Mouse (Mus musculus): ENCODE data around the gene Tspan10. TPM values are rescaled to one million over a fixed set of nuclear protein-coding genes. Genes with fewer than 3 reads are reported as not detected.

Gene Tspan10
- polyA plus RNA-seq, 1 experiment from 2014 or later = 0.56 TPM

DNA sequence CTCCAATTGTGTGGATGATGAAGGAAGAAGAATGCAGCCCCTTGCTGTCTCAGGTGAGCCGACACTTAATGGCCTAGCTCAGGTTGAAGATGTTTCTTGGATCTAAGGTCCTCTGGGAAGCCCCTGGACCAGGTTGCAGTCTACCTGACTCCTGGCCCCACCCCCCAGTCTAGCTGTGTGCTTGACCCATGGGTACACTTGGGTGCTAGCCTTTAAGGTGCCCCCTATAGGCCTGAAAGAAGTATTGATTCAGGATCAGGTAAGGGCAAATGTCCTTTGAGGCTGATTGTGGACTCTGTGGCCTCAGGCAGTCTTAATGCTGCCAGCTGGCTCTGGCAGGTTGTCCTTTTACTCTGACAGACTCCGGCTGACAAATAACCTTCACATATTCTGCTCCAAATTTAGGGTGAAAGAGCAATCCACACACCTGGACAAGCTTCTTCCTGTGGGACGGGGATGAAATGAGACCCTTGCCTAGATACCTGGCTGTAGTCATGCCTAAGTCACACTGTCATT lies 379 bp downstream of the Tspan10 start:
- Histone ChIP-seq H3K27me3 (ENCODE audit: control insufficient read depth, insufficient read depth, low read length) (no peaks in the 10 kb centered on the region), H3K4me3 (ENCODE audit: low read depth, low read length) (no peak overlapping the region), H3K4me1 (ENCODE audit: control insufficient read depth, insufficient read depth, low read length) (no peaks in the 10 kb centered on the region), H3K4me2 (ENCODE audit: low read depth, low read length) (no peak overlapping the region), H3K9me3 (replicated peaks; ENCODE audit: control insufficient read depth, low read length) (no peaks in the 10 kb centered on the region), H3K36me3 (replicated peaks; ENCODE audit: control insufficient read depth, insufficient read depth, low read depth, low read length) (no peaks in the 10 kb centered on the region), H3K9ac (replicated peaks; ENCODE audit: low read length) (no peak overlapping the region), H3K27ac (replicated peaks; ENCODE audit: low read depth, low read length) (no peak overlapping the region)
- DNase-seq (ENCODE audit: low spot score) (no peak), ATAC-seq (replicated peaks; ENCODE audit: insufficient number of reproducible peaks, low FRiP score, low TSS enrichment, low read depth) (no peak)
- 85% methylated on average over 3 of the region's 3 CpGs for WGBS

DNA sequence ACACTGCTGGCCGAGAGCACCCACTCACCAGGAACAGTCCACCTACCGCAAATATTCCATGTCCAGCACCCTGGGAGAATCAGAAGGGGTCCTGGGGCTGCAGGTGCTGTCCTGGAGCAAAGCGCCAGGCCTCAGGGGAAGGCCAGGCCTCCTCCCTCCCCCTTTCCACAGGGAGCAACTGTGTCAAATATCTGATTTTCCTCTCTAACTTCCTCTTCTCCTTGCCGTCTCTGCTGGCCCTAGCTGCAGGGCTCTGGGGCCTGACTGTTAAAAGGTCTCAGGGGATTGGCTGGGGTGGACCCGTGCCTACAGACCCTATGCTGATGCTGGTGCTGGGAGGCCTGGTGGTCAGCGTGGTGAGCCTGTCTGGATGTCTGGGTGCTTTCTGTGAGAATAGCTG lies 1.7 kb downstream of the Tspan10 start:
- no peak for DNase-seq (ENCODE audit: low spot score)
- Histone ChIP-seq H3K9ac (replicated peaks; ENCODE audit: low read length) (no peak overlapping the region), H3K4me1 (ENCODE audit: control insufficient read depth, insufficient read depth, low read length) (no peaks in the 10 kb centered on the region), H3K4me3 (ENCODE audit: low read depth, low read length) (no peak overlapping the region), H3K9me3 (replicated peaks; ENCODE audit: control insufficient read depth, low read length) (no peaks in the 10 kb centered on the region), H3K27me3 (ENCODE audit: control insufficient read depth, insufficient read depth, low read length) (no peaks in the 10 kb centered on the region), H3K27ac (replicated peaks; ENCODE audit: low read depth, low read length) (no peak overlapping the region), H3K36me3 (replicated peaks; ENCODE audit: control insufficient read depth, insufficient read depth, low read depth, low read length) (no peaks in the 10 kb centered on the region), H3K4me2 (ENCODE audit: low read depth, low read length) (no peak overlapping the region)
- 63% methylated on average over 6 of the region's 6 CpGs for WGBS
- ATAC-seq (replicated peaks; ENCODE audit: insufficient number of reproducible peaks, low FRiP score, low TSS enrichment, low read depth) = no peak

GRCm38 (mm10) chr11:120445475-120445874 lies 3.0 kb downstream of the Tspan10 start:
- Histone ChIP-seq H3K27ac (replicated peaks; ENCODE audit: low read depth, low read length) (no peak overlapping the region), H3K4me1 (ENCODE audit: control insufficient read depth, insufficient read depth, low read length) (no peaks in the 10 kb centered on the region), H3K4me3 (ENCODE audit: low read depth, low read length) (no peak overlapping the region), H3K36me3 (replicated peaks; ENCODE audit: control insufficient read depth, insufficient read depth, low read depth, low read length) (no peaks in the 10 kb centered on the region), H3K9ac (replicated peaks; ENCODE audit: low read length) (no peak overlapping the region; the same call in 1 of the 2 replicates), H3K4me2 (ENCODE audit: low read depth, low read length) (no peak overlapping the region), H3K27me3 (ENCODE audit: control insufficient read depth, insufficient read depth, low read length) (no peaks in the 10 kb centered on the region), H3K9me3 (replicated peaks; ENCODE audit: control insufficient read depth, low read length) (no peaks in the 10 kb centered on the region)
- WGBS = 79% methylated on average over 3 of the region's 3 CpGs
- ATAC-seq (replicated peaks; ENCODE audit: insufficient number of reproducible peaks, low FRiP score, low TSS enrichment, low read depth) = no peak
- no peak for DNase-seq (ENCODE audit: low spot score)

- 77% methylated on average over 7 of the region's 7 CpGs for WGBS
- Histone ChIP-seq H3K9me3 (replicated peaks; ENCODE audit: control insufficient read depth, low read length) (no peaks in the 10 kb centered on the region), H3K4me3 (ENCODE audit: low read depth, low read length) (no peak overlapping the region), H3K4me2 (ENCODE audit: low read depth, low read length) (no peak overlapping the region), H3K4me1 (ENCODE audit: control insufficient read depth, insufficient read depth, low read length) (no peaks in the 10 kb centered on the region), H3K9ac (replicated peaks; ENCODE audit: low read length) (no peak overlapping the region), H3K27me3 (ENCODE audit: control insufficient read depth, insufficient read depth, low read length) (no peaks in the 10 kb centered on the region), H3K27ac (replicated peaks; ENCODE audit: low read depth, low read length) (no peak overlapping the region), H3K36me3 (replicated peaks; ENCODE audit: control insufficient read depth, insufficient read depth, low read depth, low read length) (no peaks in the 10 kb centered on the region)
- DNase-seq (ENCODE audit: low spot score) (no peak), ATAC-seq (replicated peaks; ENCODE audit: insufficient number of reproducible peaks, low FRiP score, low TSS enrichment, low read depth) (no peak)
Measured at GRCm38 (mm10) chr11:120447179-120447578, 4.7 kb downstream of the Tspan10 start.

DNA sequence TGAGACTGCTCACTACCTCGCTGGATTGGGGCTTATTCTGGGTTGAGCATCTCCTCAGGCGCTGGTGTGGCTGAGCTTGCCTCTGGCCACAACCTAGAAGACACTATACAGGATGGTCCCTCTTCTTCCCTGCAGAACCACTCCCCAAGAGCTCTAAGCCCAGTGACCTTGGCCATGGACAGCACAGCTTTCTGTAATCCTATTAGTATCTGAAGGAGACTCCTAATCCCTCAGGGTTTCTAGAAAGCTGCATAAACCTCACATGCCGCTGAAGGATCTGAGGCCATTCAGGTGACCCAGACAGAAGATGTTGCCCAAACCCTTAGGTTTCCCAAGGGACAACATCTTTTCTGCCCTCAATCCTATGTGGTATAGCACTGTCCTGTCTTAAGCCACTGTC lies 9.8 kb downstream of the Tspan10 start:
- Histone ChIP-seq H3K4me3 (ENCODE audit: low read depth, low read length) (no peak overlapping the region), H3K9ac (replicated peaks; ENCODE audit: low read length) (no peak overlapping the region), H3K4me2 (ENCODE audit: low read depth, low read length) (no peak overlapping the region), H3K27ac (replicated peaks; ENCODE audit: low read depth, low read length) (no peak overlapping the region), H3K9me3 (replicated peaks; ENCODE audit: control insufficient read depth, low read length) (no peaks in the 10 kb centered on the region), H3K27me3 (ENCODE audit: control insufficient read depth, insufficient read depth, low read length) (no peaks in the 10 kb centered on the region), H3K36me3 (replicated peaks; ENCODE audit: control insufficient read depth, insufficient read depth, low read depth, low read length) (no peaks in the 10 kb centered on the region), H3K4me1 (ENCODE audit: control insufficient read depth, insufficient read depth, low read length) (no peaks in the 10 kb centered on the region; the same call in 1 of the 2 replicates)
- ATAC-seq (replicated peaks; ENCODE audit: insufficient number of reproducible peaks, low FRiP score, low TSS enrichment, low read depth) (no peak), DNase-seq (ENCODE audit: low spot score) (no peak)
- 69% methylated on average over 3 of the region's 3 CpGs for WGBS

- Histone ChIP-seq H3K27ac (replicated peaks; ENCODE audit: low read depth, low read length) (no peak within 1 kb of the TSS), H3K27me3 (ENCODE audit: control insufficient read depth, insufficient read depth, low read length) (no peaks in the 10 kb centered on the region), H3K4me1 (ENCODE audit: control insufficient read depth, insufficient read depth, low read length) (no peaks in the 10 kb centered on the region; the same call in 1 of the 2 replicates), H3K9ac (replicated peaks; ENCODE audit: low read length) (no peak within 1 kb of the TSS), H3K36me3 (replicated peaks; ENCODE audit: control insufficient read depth, insufficient read depth, low read depth, low read length) (no peaks in the 10 kb centered on the region), H3K4me2 (ENCODE audit: low read depth, low read length) (no peak within 1 kb of the TSS), H3K4me3 (ENCODE audit: low read depth, low read length) (no peak within 1 kb of the TSS), H3K9me3 (replicated peaks; ENCODE audit: control insufficient read depth, low read length) (no peaks in the 10 kb centered on the region)
- no peak for DNase-seq (ENCODE audit: low spot score)
- ATAC-seq (replicated peaks; ENCODE audit: insufficient number of reproducible peaks, low FRiP score, low TSS enrichment, low read depth) = no peak
- WGBS = 81% methylated on average over 4 of the region's 4 CpGs
Measured at GRCm38 (mm10) chr11:120453306-120453705, 10.9 kb downstream of the Tspan10 start, which contains the start of gene Pde6g. Pde6g (minus strand) TSS chr11:120453500.

- no peaks in the 10 kb centered on the region for H3K27me3 ChIP-seq (ENCODE audit: control insufficient read depth, insufficient read depth, low read length)
- no peaks in the 10 kb centered on the region for H3K9me3 ChIP-seq (replicated peaks; ENCODE audit: control insufficient read depth, low read length)
- DNase-seq (ENCODE audit: low spot score) = no peak
- H3K9ac ChIP-seq (replicated peaks; ENCODE audit: low read length) = no peak overlapping the region
- H3K4me3 ChIP-seq (ENCODE audit: low read depth, low read length) = no peak overlapping the region
- H3K36me3 ChIP-seq (replicated peaks; ENCODE audit: control insufficient read depth, insufficient read depth, low read depth, low read length) = no peaks in the 10 kb centered on the region; the same call in 1 of the 2 replicates
- WGBS = 88% methylated on average over 4 of the region's 4 CpGs
- no peak overlapping the region for H3K27ac ChIP-seq (replicated peaks; ENCODE audit: low read depth, low read length)
- H3K4me2 ChIP-seq (ENCODE audit: low read depth, low read length) = no peak overlapping the region
- H3K4me1 ChIP-seq (ENCODE audit: control insufficient read depth, insufficient read depth, low read length) = no peaks in the 10 kb centered on the region; the same call in 1 of the 2 replicates
- ATAC-seq (replicated peaks; ENCODE audit: insufficient number of reproducible peaks, low FRiP score, low TSS enrichment, low read depth) = no peak
Measured at GRCm38 (mm10) chr11:120454965-120455364, 12.5 kb downstream of the Tspan10 start.

- H3K27ac ChIP-seq (replicated peaks; ENCODE audit: low read depth, low read length) = no peak overlapping the region
- no peak overlapping the region for H3K9ac ChIP-seq (replicated peaks; ENCODE audit: low read length)
- no peaks in the 10 kb centered on the region; the same call in 1 of the 2 replicates for H3K4me1 ChIP-seq (ENCODE audit: control insufficient read depth, insufficient read depth, low read length)
- no peaks in the 10 kb centered on the region; the same call in 1 of the 2 replicates for H3K36me3 ChIP-seq (replicated peaks; ENCODE audit: control insufficient read depth, insufficient read depth, low read depth, low read length)
- WGBS = 96% methylated on average over 7 of the region's 7 CpGs
- no peak overlapping the region for H3K4me3 ChIP-seq (ENCODE audit: low read depth, low read length)
- H3K27me3 ChIP-seq (ENCODE audit: control insufficient read depth, insufficient read depth, low read length) = no peaks in the 10 kb centered on the region
- DNase-seq (ENCODE audit: low spot score) (no peak), ATAC-seq (replicated peaks; ENCODE audit: insufficient number of reproducible peaks, low FRiP score, low TSS enrichment, low read depth) (no peak)
- no peak overlapping the region for H3K4me2 ChIP-seq (ENCODE audit: low read depth, low read length)
- no peaks in the 10 kb centered on the region for H3K9me3 ChIP-seq (replicated peaks; ENCODE audit: control insufficient read depth, low read length)
Measured at GRCm38 (mm10) chr11:120455413-120455812, 13.0 kb downstream of the Tspan10 start.
